Mouse (Mus musculus) mature B cell (primary cell): ENCODE data around the gene Zscan4b.
"Not testable (repeated sequence)": the region's sequence is repeated elsewhere in the genome, so short reads cannot be mapped to it uniquely, and the experiment has no call there.

ENCODE experiments used
- in situ Hi-C: fragments of 300-500 bp; cut with MboI; formaldehyde crosslinking; loops from 2 replicates; pipeline ENCODE4 v1.14.3; 2019

Gene Zscan4b

GRCm38 (mm10) chr7:10904950-10905349 lies at the start of gene Zscan4b:
Gene Zscan4b, minus strand, starts transcription at chr7:10905050.
- in situ Hi-C loops = not testable (repeated sequence)
